Mouse (Mus musculus): ENCODE results near the gene Rgs3.

Rgs3 gene

GRCm38 (mm10) chr4:62653922-62654661 is 94.4 kb downstream of the Rgs3 start:
- DNase-seq (ENCODE audit: low read depth, low spot score), result no peak

DNA sequence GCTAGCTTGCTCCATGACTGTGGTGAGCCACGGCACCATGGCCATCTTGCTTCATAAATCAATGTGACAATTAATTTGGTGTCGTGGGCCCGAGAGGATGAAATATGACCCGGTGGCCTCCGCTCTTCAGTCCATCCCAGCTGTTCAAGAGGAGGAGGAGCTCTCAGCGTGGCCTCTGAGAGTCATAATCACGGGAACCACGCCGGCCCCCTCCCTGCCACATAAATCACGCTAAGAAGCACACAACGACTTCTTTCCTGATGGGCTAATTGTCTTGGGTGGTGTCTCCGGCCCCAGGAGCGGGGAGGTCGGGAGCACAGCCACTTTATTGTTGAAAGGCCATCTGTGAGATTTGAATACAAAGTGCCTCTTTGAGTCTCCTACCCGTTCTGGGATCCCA is 99.6 kb downstream of the Rgs3 start:
- no peak for DNase-seq (ENCODE audit: low read depth, low spot score)

GRCm38 (mm10) chr4:62659861-62660553 is 100.4 kb downstream of the Rgs3 start:
- no peak for DNase-seq (ENCODE audit: low read depth, low spot score)

DNA sequence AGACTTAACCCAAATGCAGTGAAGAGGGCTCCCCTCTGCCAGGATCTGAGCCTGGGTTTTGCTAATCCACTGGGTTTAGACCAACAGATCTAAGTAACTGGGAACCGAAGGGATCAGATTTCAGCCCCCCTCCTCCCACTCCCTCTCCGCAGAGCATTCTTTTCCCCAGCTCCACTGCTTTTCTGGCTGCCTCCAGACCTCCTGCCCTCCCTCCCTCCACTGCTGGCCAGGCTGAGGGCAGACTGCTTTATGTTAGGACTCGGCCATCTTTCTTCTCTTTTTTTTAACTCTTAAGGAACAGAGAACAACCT is 100.9 kb downstream of the Rgs3 start:
- no peak for DNase-seq (ENCODE audit: low read depth, low spot score)

GRCm38 (mm10) chr4:62661311-62661849 is 101.7 kb downstream of the Rgs3 start:
- DNase-seq (ENCODE audit: low read depth, low spot score), result no peak

- no peak for DNase-seq (ENCODE audit: low read depth, low spot score)
Observed at GRCm38 (mm10) chr4:62663348-62663747, 103.7 kb downstream of the Rgs3 start.

DNA sequence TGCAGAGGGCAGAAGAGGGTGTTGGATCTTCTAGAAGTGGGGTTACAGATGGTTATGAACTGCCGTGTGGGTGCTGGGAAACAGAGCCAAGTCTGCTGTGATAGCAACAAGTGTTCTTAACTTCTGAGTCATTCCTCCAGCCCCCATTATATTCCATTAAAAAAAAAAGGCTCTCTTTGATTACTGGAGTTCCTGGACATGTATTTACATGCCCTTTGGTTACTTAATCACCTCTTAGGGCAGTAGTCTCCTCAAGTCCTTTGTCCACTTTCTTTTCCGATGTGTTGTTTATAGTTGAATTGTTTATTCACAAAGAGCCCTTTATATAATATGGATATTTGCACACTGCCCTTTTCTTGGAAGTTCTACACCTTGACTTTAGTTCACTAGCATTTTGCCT is 106.2 kb downstream of the Rgs3 start:
- no peak for DNase-seq (ENCODE audit: low read depth, low spot score)

DNA sequence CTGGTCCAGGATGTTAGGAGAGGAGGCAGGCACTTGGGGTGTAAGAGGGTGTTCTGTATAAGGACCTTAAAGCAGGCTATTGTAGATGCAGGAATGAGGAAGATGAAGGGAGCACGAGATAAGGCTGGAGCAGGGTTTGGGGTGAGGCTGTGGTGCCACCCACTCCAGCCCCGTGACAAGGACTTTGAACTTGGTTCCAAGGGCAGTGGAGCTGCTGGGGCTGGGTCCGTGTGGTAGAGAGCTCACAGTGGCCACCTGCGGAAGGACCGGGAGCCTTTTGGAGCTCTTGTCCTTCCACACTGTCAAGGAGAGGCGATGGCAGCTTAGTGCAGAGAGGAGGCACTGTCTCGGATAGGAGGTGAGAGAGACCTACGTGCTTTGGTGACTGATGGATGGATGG is 109.0 kb downstream of the Rgs3 start:
- no peak for DNase-seq (ENCODE audit: low read depth, low spot score)

- DNase-seq (ENCODE audit: low read depth, low spot score), result no peak
Observed at GRCm38 (mm10) chr4:62669094-62670071, 109.7 kb downstream of the Rgs3 start.

DNA sequence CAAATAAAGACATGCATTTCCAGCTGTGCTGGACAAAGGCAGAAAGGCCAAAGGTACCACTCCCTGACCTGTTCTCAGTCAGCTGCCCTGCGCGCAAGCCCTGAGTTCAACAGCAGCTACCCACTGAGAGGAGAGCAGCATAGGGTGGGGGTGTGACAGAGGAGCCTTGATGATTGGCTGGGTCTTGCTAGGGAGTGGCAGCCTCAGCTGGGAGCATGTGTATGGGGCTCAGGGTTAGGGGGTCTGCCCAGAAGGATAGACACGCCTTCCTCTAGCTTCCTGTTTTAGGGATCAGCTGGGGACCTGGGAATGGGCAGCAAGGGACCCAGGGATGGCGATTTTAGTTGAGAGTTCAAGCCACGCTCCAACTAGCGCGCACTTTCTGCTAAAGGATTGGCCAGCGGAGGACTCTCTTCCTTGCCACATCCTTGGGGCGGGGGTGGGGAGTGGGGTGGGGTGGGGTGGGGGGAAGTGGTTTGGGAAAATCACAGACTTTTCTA is 113.9 kb downstream of the Rgs3 start:
- no peak for DNase-seq (ENCODE audit: low read depth, low spot score)

DNA sequence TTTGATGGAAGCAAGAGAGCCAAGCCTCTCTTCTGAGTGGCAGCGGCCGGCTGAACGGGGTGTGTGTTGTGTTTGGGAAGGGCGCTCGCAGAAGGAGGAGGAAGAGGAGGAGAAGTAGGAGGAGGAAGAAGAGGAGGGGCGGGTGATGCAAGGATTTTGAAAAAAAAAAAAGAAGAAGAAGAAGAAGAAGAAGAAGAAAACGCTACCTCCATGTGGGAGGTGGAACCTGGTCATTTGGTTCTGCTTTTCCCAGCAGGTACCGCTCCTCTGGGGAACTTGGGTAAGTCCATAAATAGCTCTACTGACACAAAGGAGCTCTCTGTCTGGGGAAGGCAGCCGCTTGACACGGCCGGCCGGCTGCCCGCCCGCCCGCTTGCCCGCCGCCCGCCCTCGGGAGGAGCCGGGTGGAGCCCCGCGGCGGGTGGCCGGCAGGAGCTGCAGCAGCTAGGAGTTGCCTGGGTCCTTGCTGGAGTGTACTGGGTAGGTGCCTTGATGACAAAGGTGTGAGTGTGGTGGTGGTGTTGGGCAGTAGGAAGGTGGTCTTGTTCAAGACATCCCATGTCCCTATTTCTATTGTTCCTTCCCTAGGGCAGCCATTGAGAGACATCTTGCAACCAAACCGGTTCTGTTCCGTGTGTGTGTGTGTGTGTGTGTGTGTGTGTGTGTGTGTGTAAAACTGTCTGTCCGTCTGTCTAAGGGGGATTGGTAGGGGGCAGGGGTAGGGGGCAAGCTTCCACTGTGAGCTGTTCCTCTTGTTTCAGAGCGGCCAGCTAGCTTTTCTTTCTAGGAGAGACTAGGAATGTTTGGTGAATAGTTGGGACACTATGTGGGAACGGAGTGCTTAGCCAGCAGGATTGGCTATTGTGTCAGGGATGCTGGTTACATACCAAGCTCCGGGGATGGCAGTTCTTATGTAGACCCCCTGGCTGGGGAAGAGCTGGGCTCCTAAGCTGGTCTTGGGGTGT is 114.7 kb downstream of the Rgs3 start:
- no peak for DNase-seq (ENCODE audit: low read depth, low spot score)

- no peak for DNase-seq (ENCODE audit: low read depth, low spot score)
Observed at GRCm38 (mm10) chr4:62675394-62675793, 115.7 kb downstream of the Rgs3 start.

GRCm38 (mm10) chr4:62677047-62677737 is 117.5 kb downstream of the Rgs3 start:
- DNase-seq (ENCODE audit: low read depth, low spot score), result no peak

GRCm38 (mm10) chr4:62679157-62679556 is 119.5 kb downstream of the Rgs3 start:
- DNase-seq (ENCODE audit: low read depth, low spot score), result no peak

- DNase-seq (ENCODE audit: low read depth, low spot score), result no peak
Observed at GRCm38 (mm10) chr4:62681467-62681866, 121.8 kb downstream of the Rgs3 start.

DNA sequence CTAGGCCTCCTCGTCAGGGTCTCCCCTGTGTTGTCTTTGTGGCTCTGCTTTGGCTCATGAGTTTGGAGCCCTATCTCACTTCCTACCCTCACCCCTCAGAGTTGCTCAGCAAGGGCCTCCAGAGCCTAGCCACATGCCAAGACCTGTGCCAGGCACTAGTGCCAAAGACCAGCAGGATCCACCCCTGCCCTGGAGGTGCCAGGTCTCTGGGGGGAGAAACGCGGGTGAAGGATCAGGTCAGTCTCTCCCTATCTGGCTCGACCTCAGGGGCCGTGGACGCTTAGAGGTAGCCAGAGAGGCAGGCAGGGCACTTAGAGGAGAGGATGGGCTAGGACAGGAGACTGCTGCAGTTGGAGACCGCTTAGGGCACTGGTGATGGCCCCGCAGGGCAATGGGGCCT is 122.7 kb downstream of the Rgs3 start:
- DNase-seq (ENCODE audit: low read depth, low spot score), result no peak

DNA sequence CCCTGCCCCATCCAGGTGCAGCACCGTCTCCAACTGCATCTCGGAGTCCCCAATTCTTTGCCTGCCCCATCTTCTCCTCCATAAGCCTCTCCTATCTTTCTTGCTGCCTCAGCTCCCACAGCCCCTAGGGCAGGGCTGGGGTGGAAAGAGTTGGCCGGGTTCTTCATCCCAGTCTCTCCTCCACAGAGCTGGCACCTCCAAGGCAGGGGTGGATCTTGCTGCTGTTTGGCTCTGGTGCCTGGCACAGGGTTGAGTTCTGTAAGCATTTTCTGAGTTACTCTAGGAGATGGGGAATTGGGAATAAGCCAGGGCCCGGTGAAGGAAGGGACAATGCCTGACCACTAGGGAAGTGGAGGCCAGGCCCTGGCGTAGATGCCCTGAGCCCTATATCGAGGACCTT is 123.5 kb downstream of the Rgs3 start:
- no peak for DNase-seq (ENCODE audit: low read depth, low spot score)

DNA sequence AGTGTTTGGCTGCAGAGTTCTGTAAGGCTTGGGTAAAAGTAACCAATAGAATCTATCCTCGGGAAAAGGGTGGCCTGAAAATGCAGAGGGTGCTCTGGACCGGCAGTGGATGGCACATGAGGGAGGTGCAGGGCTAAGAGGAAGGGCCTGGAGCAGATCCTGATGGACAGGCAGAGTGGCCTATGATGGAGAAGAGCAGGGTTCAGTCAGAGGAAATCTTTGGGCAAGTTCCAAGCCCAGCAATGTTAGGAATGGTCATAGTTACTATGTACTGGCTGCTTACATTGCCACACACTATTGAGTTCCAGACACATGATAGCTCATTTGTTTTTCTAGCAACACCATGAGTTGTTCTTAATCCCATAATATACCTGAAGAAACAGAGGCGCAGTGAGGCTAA is 124.7 kb downstream of the Rgs3 start:
- no peak for DNase-seq (ENCODE audit: low read depth, low spot score)

GRCm38 (mm10) chr4:62685268-62685667 is 125.6 kb downstream of the Rgs3 start:
- DNase-seq (ENCODE audit: low read depth, low spot score), result no peak

GRCm38 (mm10) chr4:62686769-62687168 is 127.1 kb downstream of the Rgs3 start:
- DNase-seq (ENCODE audit: low read depth, low spot score), result no peak
